Mouse (Mus musculus): ENCODE measurements around the gene Furin. TPM values are rescaled to one million over a fixed set of nuclear protein-coding genes. Genes with fewer than 3 reads are reported as not detected.

Furin gene
- polyA plus RNA-seq, 1 experiment from 2014 or later, result 6.3 TPM

DNA sequence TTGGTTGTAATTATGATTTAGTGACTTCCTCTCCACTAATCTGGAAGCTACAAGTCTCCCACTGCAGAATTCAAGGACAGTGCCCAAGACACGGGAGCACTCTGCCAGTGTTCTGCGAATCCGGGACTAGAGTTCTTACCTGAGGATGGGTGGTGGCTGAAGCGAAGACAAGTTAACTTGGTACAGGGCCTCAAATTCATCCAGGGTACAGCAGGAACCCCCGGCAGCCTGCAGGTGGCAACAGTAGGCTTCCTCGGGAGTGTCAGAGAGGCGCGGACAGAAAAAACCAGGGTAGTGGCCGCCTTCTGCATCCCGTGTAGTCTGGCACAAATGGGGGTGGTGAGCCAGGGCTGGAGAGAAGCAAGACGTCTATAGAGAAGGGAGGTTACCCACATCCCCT lies 64.4 kb downstream of the Furin start, which contains the start of gene Unc45a:
Gene Unc45a (minus strand): TSS at position 213 of the 400 bp plus-strand sequence.
- Histone ChIP-seq H3K27me3 (replicated peaks; ENCODE audit: low read depth, poor library complexity, severe bottlenecking) (peaks cover 12% of the 10 kb centered on the region), H3K9me3 (no peaks in the 10 kb centered on the region), H3K36me3 (replicated peaks) (peaks cover 31% of the 10 kb centered on the region), H3K4me1 (peaks cover 41% of the 10 kb centered on the region), H3K4me3 (peak within 1 kb of the TSS; percentile 79), H3K27ac (replicated peaks) (peak within 1 kb of the TSS; percentile 88)
- WGBS, result 3% methylated on average over 11 of the region's 11 CpGs
- peak; percentile 86 for DNase-seq (ENCODE audit: low spot score)

DNA sequence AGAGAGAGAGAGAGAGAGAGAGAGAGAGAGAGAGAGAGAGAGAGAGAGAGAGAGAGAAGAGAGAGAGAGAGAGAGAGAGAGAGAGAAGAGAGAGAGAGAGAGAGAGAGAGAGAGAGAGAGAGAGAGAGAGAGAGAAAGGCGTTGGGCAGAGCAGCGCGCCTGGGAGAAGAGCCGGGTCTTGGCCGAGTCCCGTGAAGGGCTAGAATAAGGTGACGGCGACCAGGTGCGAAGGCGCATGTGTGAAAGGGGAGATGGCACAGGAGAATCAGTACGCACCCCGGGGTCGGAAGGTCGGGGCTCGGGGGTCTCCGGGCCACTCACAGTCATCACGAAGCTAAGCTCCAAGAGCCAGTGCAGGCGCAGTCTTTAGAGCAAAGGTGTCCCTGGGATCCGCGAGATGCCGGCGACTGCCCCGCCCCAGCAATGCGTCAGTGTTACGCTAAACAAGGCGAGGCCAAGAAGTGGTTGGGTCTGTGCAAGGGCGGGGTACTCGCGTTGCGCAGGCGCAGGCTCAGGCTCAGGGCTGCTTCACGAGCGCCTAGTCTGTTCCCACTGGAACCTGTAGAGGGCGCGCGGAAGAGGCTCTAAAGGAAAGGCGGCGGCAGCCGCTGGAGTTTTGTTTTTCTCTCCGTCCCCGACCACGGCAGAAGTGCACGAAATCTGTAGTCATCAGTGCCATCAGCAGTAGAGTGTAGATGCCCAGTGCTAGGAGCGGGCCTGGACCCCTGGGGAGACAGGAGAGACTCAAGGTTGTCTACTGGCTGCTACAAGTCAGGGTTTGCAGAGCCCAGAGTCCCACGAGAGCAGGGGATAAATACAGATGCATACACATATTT lies 65.2 kb downstream of the Furin start:
- peak overlapping the region; percentile 88 for H3K27ac ChIP-seq (replicated peaks)
- WGBS, result under 1% methylated on average over 45 of the region's 45 CpGs
- peak; percentile 98 for DNase-seq (ENCODE audit: low spot score)
- H3K4me1 ChIP-seq, result peaks cover 41% of the 10 kb centered on the region
- H3K9me3 ChIP-seq, result no peaks in the 10 kb centered on the region
- peak overlapping the region; percentile 79 for H3K4me3 ChIP-seq
- H3K27me3 ChIP-seq (replicated peaks; ENCODE audit: low read depth, poor library complexity, severe bottlenecking), result peaks cover 12% of the 10 kb centered on the region
- H3K36me3 ChIP-seq (replicated peaks), result peaks cover 33% of the 10 kb centered on the region

DNA sequence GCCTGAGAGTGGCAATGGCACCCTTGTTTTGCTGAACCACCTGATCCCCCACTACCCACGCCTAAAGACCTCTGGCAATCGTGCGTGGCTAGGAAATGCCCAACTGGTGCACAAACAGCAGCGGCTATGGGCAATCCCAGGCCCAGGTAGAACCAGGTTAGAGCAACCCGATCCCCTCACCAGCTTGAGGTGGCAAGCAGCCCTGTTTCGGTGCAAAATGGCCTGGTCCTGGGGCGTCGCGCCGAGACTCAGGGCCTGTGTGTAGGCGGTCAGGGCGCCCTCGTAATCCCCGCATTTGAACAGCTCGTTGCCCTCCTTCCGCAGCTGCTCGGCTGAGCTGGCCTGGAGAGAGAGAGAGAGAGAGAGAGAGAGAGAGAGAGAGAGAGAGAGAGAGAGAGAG lies 65.9 kb downstream of the Furin start:
- peak; percentile 41 for DNase-seq (ENCODE audit: low spot score)
- 14% methylated on average over 17 of the region's 17 CpGs for WGBS
- H3K4me1 ChIP-seq, result peaks cover 41% of the 10 kb centered on the region
- H3K27ac ChIP-seq (replicated peaks), result peak overlapping the region; percentile 88
- H3K4me3 ChIP-seq, result peak overlapping the region; percentile 79
- H3K27me3 ChIP-seq (replicated peaks; ENCODE audit: low read depth, poor library complexity, severe bottlenecking), result peaks cover 12% of the 10 kb centered on the region
- no peaks in the 10 kb centered on the region for H3K9me3 ChIP-seq
- peaks cover 40% of the 10 kb centered on the region for H3K36me3 ChIP-seq (replicated peaks)

Other genes starting within 250 kb of the Furin start
- 11.4 and 11.9 TPM in 2 replicates for gene Sema4b, start 218.6 kb downstream of the Furin start, polyA plus RNA-seq (2016; fragmentation: Nextera tagmentation; extraction: Ambion mirVana)
- gene Cib1, start 172.6 kb downstream of the Furin start, polyA plus RNA-seq (2016; fragmentation: Nextera tagmentation; extraction: Ambion mirVana), result 67.4 and 70.8 TPM in 2 replicates
- gene Gdpgp1, start 172.6 kb downstream of the Furin start, polyA plus RNA-seq (2016; fragmentation: Nextera tagmentation; extraction: Ambion mirVana), result 6.6 and 6.7 TPM in 2 replicates
- gene Ttll13, start 159.1 kb downstream of the Furin start, polyA plus RNA-seq (2016; fragmentation: Nextera tagmentation; extraction: Ambion mirVana), result 0.57 and 0.89 TPM in 2 replicates
- 42.7 and 43.2 TPM in 2 replicates for gene Ngrn, start 144.2 kb downstream of the Furin start, polyA plus RNA-seq (2016; fragmentation: Nextera tagmentation; extraction: Ambion mirVana)
- gene Vps33b, start 135.8 kb downstream of the Furin start, polyA plus RNA-seq (2016; fragmentation: Nextera tagmentation; extraction: Ambion mirVana), result 17.3 and 18.0 TPM in 2 replicates
- 196 and 199 TPM in 2 replicates for gene Prc1, start 111.0 kb downstream of the Furin start, polyA plus RNA-seq (2016; fragmentation: Nextera tagmentation; extraction: Ambion mirVana)
- gene Rccd1, start 81.0 kb downstream of the Furin start, polyA plus RNA-seq (2016; fragmentation: Nextera tagmentation; extraction: Ambion mirVana), result 12.0 and 13.2 TPM in 2 replicates
- 51.3 and 53.3 TPM in 2 replicates for gene Unc45a, start 64.4 kb downstream of the Furin start, polyA plus RNA-seq (2016; fragmentation: Nextera tagmentation; extraction: Ambion mirVana)
- gene Hddc3, start 62.3 kb downstream of the Furin start, polyA plus RNA-seq (2016; fragmentation: Nextera tagmentation; extraction: Ambion mirVana), result 23.3 and 30.3 TPM in 2 replicates
- 20.2 and 21.0 TPM in 2 replicates for gene Man2a2, start 34.1 kb downstream of the Furin start, polyA plus RNA-seq (2016; fragmentation: Nextera tagmentation; extraction: Ambion mirVana)
- 8.2 and 8.4 TPM in 2 replicates for gene Fes, start 17.5 kb downstream of the Furin start, polyA plus RNA-seq (2016; fragmentation: Nextera tagmentation; extraction: Ambion mirVana)
- 49.6 and 54.6 TPM in 2 replicates for gene Blm, start 129.7 kb upstream of the Furin start, polyA plus RNA-seq (2016; fragmentation: Nextera tagmentation; extraction: Ambion mirVana)